Mouse (Mus musculus) MEL-GATA-1-ER (cell line): ENCODE data around the gene Sry.

Experiments used
- DNase-seq: peaks from one replicate; pipeline ENCODE4 v3.0.0-alpha.2; 2012; ENCODE audit warnings: low read depth; ENCODE audit errors: extremely low read depth

Gene Sry

DNA sequence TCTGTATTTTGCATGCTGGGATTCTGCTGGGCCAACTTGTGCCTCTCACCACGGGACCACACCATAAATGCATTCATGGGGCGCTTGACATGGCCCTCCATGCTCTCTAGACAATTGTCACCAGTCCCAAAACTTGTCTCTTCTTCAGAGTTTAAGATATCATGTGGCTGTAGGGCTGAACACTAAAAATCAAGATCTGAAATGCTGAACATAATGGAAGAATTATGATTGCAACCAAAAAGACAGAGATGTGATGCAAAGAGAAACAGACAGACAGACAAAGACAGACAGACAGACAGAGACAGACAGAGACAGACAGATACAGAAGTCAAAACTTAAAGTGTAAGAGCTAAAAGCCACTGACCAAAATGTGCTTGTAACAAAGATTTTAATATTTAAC is at the start of gene Sry:
Gene Sry, minus strand, starts transcription at position 101 of the 400 bp plus-strand sequence.
- no peak for DNase-seq
